ENCODE assay signal across 19 mouse cellular contexts in genomic region chr10:48581081-48581480, GRCm38 (mm10).
DNase-seq lines count a peak whose midpoint lies in the region; TF ChIP-seq lines count a peak whose summit lies in the region.
"Had no signal": no experiment of that assay in that cellular context is flagged by ENCODE, and none has a peak within 500 bp of the region (broad histone marks: within the 10 kb centered on the region; RNA-seq: fewer than 3 reads in every experiment).

No protein-coding gene starts in this region.

- 0 out of 2 replicates have a peak overlapping the region, but pooled peaks have one; percentile 46 for H3K27ac ChIP-seq in layer of hippocampus, adult 2 months
- H3K27ac ChIP-seq in left cerebral cortex, adult 2 months: no peak overlapping the region
- H3K27ac ChIP-seq: embryonic facial prominence, embryonic 10.5 days; embryonic facial prominence, embryonic 12.5 days; forebrain, embryonic 13.5 days; forebrain, embryonic 15.5 days had no signal

- no peak overlapping the region for H3K4me3 ChIP-seq in layer of hippocampus, adult 2 months
- no peak overlapping the region for H3K4me3 ChIP-seq in left cerebral cortex, adult 2 months
- H3K4me3 ChIP-seq: embryonic facial prominence, embryonic 10.5 days; embryonic facial prominence, embryonic 12.5 days; forebrain, embryonic 13.5 days; forebrain, embryonic 15.5 days had no signal

- TF ChIP-seq CTCF in layer of hippocampus, adult 2 months (conservative IDR thresholded peaks at IDR 0.05): no peak
- no peak for TF ChIP-seq CTCF in left cerebral cortex, adult 2 months (IDR thresholded peaks at IDR 0.05)

- intact Hi-C loops in heart, postnatal 36 days (cut with DNase I): no loop called here
- intact Hi-C loops in left cerebral cortex, adult 2 months (cut with DNase I): no loop called here

- no peak for DNase-seq in layer of hippocampus, adult 2 months (ENCODE audit: low spot score in 2 of 2)
- no peak for DNase-seq in layer of hippocampus, adult 8-10 months (ENCODE audit: low spot score in 2 of 2)
- DNase-seq in NIH3T3 (ENCODE audit: low read depth): peak; percentile 62
- DNase-seq in heart, postnatal 36 days: no peak
- no peak for DNase-seq in left cerebral cortex, adult 2 months (ENCODE audit: extremely low spot score in 1 of 2, low spot score in 2 of 2)
- DNase-seq: adrenal gland, adult 2 months; adrenal gland, postnatal 10 days; adrenal gland, postnatal 25 days; B cell, adult 2 months; cerebellum, adult 11-12 months; cerebellum, adult 2 months; cerebellum, adult 9-10 months; cerebellum, postnatal 10 days; cerebellum, postnatal 25 days; forebrain, postnatal 0 days had no signal
